Mouse (Mus musculus) urinary bladder, postnatal 25 days (tissue): ENCODE data around the gene Jchain.
"Not testable (repeated sequence)": the region's sequence is repeated elsewhere in the genome, so short reads cannot be mapped to it uniquely, and the experiment has no call there.

Experiments used
- DNase-seq: peaks from one replicate; pipeline ENCODE4 v3.0.0; 2022; ENCODE audit warnings: low spot score

The Jchain gene

GRCm38 (mm10) chr5:88527657-88528056 lies at the start of gene Jchain:
Gene Jchain, minus strand, starts transcription at chr5:88527891.
- no peak for DNase-seq

- peak; percentile 28 for DNase-seq
Observed at GRCm38 (mm10) chr5:88575506-88576338, 48.0 kb upstream of the Jchain start.

- DNase-seq = no peak
Observed at GRCm38 (mm10) chr5:88574829-88575228, 47.1 kb upstream of the Jchain start.

- no peak for DNase-seq
Observed at GRCm38 (mm10) chr5:88569541-88569940, 41.9 kb upstream of the Jchain start.

GRCm38 (mm10) chr5:88566034-88566841 lies 38.5 kb upstream of the Jchain start:
- no peak for DNase-seq

GRCm38 (mm10) chr5:88565148-88566033 lies 37.7 kb upstream of the Jchain start:
- DNase-seq = peak; percentile 56

- peak; percentile 88 for DNase-seq
Observed at GRCm38 (mm10) chr5:88564501-88565147, 36.9 kb upstream of the Jchain start, which contains the start of gene Rufy3. Gene Rufy3, plus strand, starts transcription at chr5:88565040.

GRCm38 (mm10) chr5:88562863-88563780 lies 35.4 kb upstream of the Jchain start:
- DNase-seq = no peak

- DNase-seq = no peak
Observed at GRCm38 (mm10) chr5:88561080-88561814, 33.6 kb upstream of the Jchain start.

- DNase-seq = no peak
Observed at GRCm38 (mm10) chr5:88558991-88559390, 31.3 kb upstream of the Jchain start.

- peak; percentile 85 for DNase-seq
Observed at GRCm38 (mm10) chr5:88554086-88554886, 26.6 kb upstream of the Jchain start, which contains the start of gene Utp3. Gene Utp3, plus strand, starts transcription at chr5:88554462.

GRCm38 (mm10) chr5:88553271-88554085 lies 25.8 kb upstream of the Jchain start:
- no peak for DNase-seq

- DNase-seq = no peak
Observed at GRCm38 (mm10) chr5:88545536-88545935, 17.8 kb upstream of the Jchain start.

GRCm38 (mm10) chr5:88544411-88544810 lies 16.7 kb upstream of the Jchain start:
- DNase-seq = not testable (repeated sequence)

GRCm38 (mm10) chr5:88542651-88543282 lies 15.1 kb upstream of the Jchain start:
- DNase-seq = peak; percentile 38

GRCm38 (mm10) chr5:88540845-88541244 lies 13.2 kb upstream of the Jchain start:
- DNase-seq = no peak

GRCm38 (mm10) chr5:88534697-88535096 lies 7.0 kb upstream of the Jchain start:
- no peak for DNase-seq
